In the genomic region with DNA sequence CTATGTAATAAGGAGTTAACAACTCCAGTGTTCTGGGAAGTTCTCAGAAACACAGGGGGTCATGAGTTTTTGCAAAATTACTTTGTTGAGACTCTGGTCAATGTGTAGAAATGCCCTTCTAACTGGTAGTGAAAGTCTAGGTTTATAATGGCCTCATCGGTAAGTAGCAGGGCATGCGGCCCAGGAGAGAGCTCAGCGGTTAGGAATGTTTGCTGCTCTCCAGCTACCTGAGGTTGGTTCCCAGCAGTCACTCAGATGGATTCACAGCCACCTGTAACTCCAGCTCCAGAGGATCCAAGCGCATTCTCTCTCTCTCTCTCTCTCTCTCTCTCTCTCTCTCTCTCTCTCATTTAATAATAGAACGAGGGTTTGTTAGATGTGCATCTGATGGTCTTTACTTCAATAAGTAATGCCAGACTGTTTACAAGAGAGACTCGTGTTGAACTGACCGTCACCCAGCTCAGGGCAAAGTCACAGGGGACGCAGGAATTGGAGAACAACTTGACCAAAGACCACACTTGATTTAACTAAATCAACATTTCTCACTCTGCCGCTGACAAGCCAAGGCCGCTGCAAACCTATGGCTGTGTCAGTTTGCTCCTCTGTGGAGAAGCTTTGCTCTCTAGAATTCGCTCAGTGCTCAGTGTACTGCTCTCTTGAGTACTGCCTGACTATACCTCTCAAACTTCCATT, we compare ENCODE assay signal across 18 mouse cellular contexts. TPM values are rescaled to one million over a fixed set of nuclear protein-coding genes. Genes with fewer than 3 reads are reported as not detected.
DNase-seq lines count a peak whose midpoint lies in the region; ATAC-seq and TF ChIP-seq lines count a peak whose summit lies in the region.
"Had no signal": no experiment of that assay in that cellular context is flagged by ENCODE, and none has a peak within 500 bp of the region (broad histone marks: within the 10 kb centered on the region; RNA-seq: fewer than 3 reads in every experiment).

No protein-coding gene starts in this region.

- H3K4me1 ChIP-seq in lung, embryonic 14.5 days (ENCODE audit: insufficient read depth): no peaks in the 10 kb centered on the region
- peaks cover 7% of the 10 kb centered on the region; the same call in 1 of the 2 replicates for H3K4me1 ChIP-seq in liver, embryonic 12.5 days
- H3K4me1 ChIP-seq in liver, embryonic 16.5 days (ENCODE audit: control insufficient read depth, low read depth, low read length): peaks cover 5% of the 10 kb centered on the region
- H3K4me1 ChIP-seq in midbrain, embryonic 15.5 days: 0 out of 2 replicates have a peak, but pooled peaks cover 2% of the 10 kb centered on the region
- H3K4me1 ChIP-seq: embryonic facial prominence, embryonic 13.5 days; hindbrain, embryonic 13.5 days had no signal

- intact Hi-C loops in gastrocnemius, adult 2 months (cut with DNase I): no loop called here

- H3K9ac ChIP-seq in lung, embryonic 14.5 days: no peak overlapping the region
- H3K9ac ChIP-seq in liver, embryonic 12.5 days: no peak overlapping the region
- no peak overlapping the region for H3K9ac ChIP-seq in liver, embryonic 16.5 days (ENCODE audit: low read depth, low read length)
- no peak overlapping the region for H3K9ac ChIP-seq in midbrain, embryonic 15.5 days
- H3K9ac ChIP-seq: embryonic facial prominence, embryonic 13.5 days; forebrain, embryonic 13.5 days; forebrain, postnatal 0 days; hindbrain, embryonic 13.5 days had no signal

- H3K27ac ChIP-seq in lung, embryonic 14.5 days (ENCODE audit: low read depth): no peak overlapping the region
- H3K27ac ChIP-seq in liver, embryonic 12.5 days: peak overlapping the region; percentile 18
- peak overlapping the region; percentile 73 for H3K27ac ChIP-seq in liver, embryonic 16.5 days (ENCODE audit: low read length)
- H3K27ac ChIP-seq in midbrain, embryonic 15.5 days: no peak overlapping the region
- H3K27ac ChIP-seq in gastrocnemius, adult 2 months: no peak overlapping the region
- H3K27ac ChIP-seq: embryonic facial prominence, embryonic 13.5 days; forebrain, embryonic 13.5 days; hindbrain, embryonic 13.5 days had no signal

- 59% methylated on average over 11 of the region's 11 CpGs for WGBS in lung, embryonic 14.5 days
- WGBS in liver, embryonic 12.5 days (ENCODE audit: insufficient replicate concordance): 75% methylated on average over 11 of the region's 11 CpGs
- 65% methylated on average over 11 of the region's 11 CpGs for WGBS in liver, embryonic 16.5 days (ENCODE audit: insufficient replicate concordance)
- WGBS in midbrain, embryonic 15.5 days: 92% methylated on average over 11 of the region's 11 CpGs

- ATAC-seq in lung, embryonic 14.5 days (ENCODE audit: insufficient read depth): no peak
- ATAC-seq in liver, embryonic 12.5 days: peak; percentile 57
- peak; percentile 80 for ATAC-seq in liver, embryonic 16.5 days (ENCODE audit: low read depth)
- ATAC-seq in midbrain, embryonic 15.5 days (replicated peaks): no peak
- ATAC-seq: forebrain, embryonic 13.5 days; forebrain, postnatal 0 days had no signal

- H3K4me2 ChIP-seq in lung, embryonic 14.5 days: no peak overlapping the region
- no peak overlapping the region for H3K4me2 ChIP-seq in liver, embryonic 12.5 days
- H3K4me2 ChIP-seq in liver, embryonic 16.5 days (ENCODE audit: low read depth, low read length): no peak overlapping the region
- H3K4me2 ChIP-seq in midbrain, embryonic 15.5 days: no peak overlapping the region
- H3K4me2 ChIP-seq: embryonic facial prominence, embryonic 13.5 days; forebrain, embryonic 13.5 days; hindbrain, embryonic 13.5 days had no signal

- H3K9me3 ChIP-seq in lung, embryonic 14.5 days (ENCODE audit: low read depth, low read length): no peaks in the 10 kb centered on the region
- H3K9me3 ChIP-seq in liver, embryonic 12.5 days (replicated peaks): no peaks in the 10 kb centered on the region
- no peaks in the 10 kb centered on the region for H3K9me3 ChIP-seq in liver, embryonic 16.5 days (replicated peaks; ENCODE audit: control insufficient read depth, low read length)
- H3K9me3 ChIP-seq in midbrain, embryonic 15.5 days: no peaks in the 10 kb centered on the region
- H3K9me3 ChIP-seq: embryonic facial prominence, embryonic 13.5 days; forebrain, embryonic 13.5 days; hindbrain, embryonic 13.5 days had no signal

- TF ChIP-seq CTCF in lung, embryonic 14.5 days (IDR thresholded peaks at IDR 0.05; ENCODE audit: low read depth): no peak
- no peak for TF ChIP-seq CTCF in gastrocnemius, adult 2 months (IDR thresholded peaks at IDR 0.05)

- H3K36me3 ChIP-seq in lung, embryonic 14.5 days (ENCODE audit: insufficient read depth): no peaks in the 10 kb centered on the region
- H3K36me3 ChIP-seq in liver, embryonic 12.5 days: no peaks in the 10 kb centered on the region
- no peaks in the 10 kb centered on the region for H3K36me3 ChIP-seq in liver, embryonic 16.5 days (ENCODE audit: control insufficient read depth, insufficient read depth)
- no peaks in the 10 kb centered on the region for H3K36me3 ChIP-seq in midbrain, embryonic 15.5 days (replicated peaks)
- H3K36me3 ChIP-seq: embryonic facial prominence, embryonic 13.5 days; hindbrain, embryonic 13.5 days had no signal

- no peaks in the 10 kb centered on the region for H3K27me3 ChIP-seq in lung, embryonic 14.5 days (ENCODE audit: insufficient read depth, low read length)
- no peaks in the 10 kb centered on the region for H3K27me3 ChIP-seq in liver, embryonic 12.5 days (replicated peaks)
- H3K27me3 ChIP-seq in liver, embryonic 16.5 days (ENCODE audit: control insufficient read depth, insufficient read depth, low read depth, low read length): no peaks in the 10 kb centered on the region
- no peaks in the 10 kb centered on the region for H3K27me3 ChIP-seq in midbrain, embryonic 15.5 days (replicated peaks)
- H3K27me3 ChIP-seq: embryonic facial prominence, embryonic 13.5 days; forebrain, embryonic 13.5 days; hindbrain, embryonic 13.5 days had no signal

- no peak overlapping the region for H3K4me3 ChIP-seq in lung, embryonic 14.5 days (ENCODE audit: low read depth, low read length)
- H3K4me3 ChIP-seq in liver, embryonic 12.5 days: no peak overlapping the region
- H3K4me3 ChIP-seq in liver, embryonic 16.5 days (ENCODE audit: low read depth, low read length): no peak overlapping the region
- no peak overlapping the region for H3K4me3 ChIP-seq in midbrain, embryonic 15.5 days
- H3K4me3 ChIP-seq in gastrocnemius, adult 2 months: no peak overlapping the region
- H3K4me3 ChIP-seq: embryonic facial prominence, embryonic 13.5 days; forebrain, embryonic 13.5 days; hindbrain, embryonic 13.5 days had no signal

- peak; percentile 35 for DNase-seq in lung, embryonic 14.5 days
- DNase-seq in lung, postnatal 36 days: no peak
- peak; percentile 40 for DNase-seq in liver
- no peak for DNase-seq in cerebellum, adult 8-10 months
- no peak for DNase-seq in gastrocnemius, adult 2 months
- DNase-seq: adrenal gland, postnatal 10 days; cerebellum, adult 11 months; cerebellum, adult 9-11 months; cerebellum, postnatal 36 days; forebrain, postnatal 0 days; gastrocnemius, postnatal 25 days; heart, postnatal 10 days had no signal

RNA-seq across cellular contexts. Expression of gene Zfp281, which starts 9.8 kb away (rescaled TPM):
- polyA plus RNA-seq in lung, embryonic 14.5 days (2014; fragmentation: Nextera tagmentation; extraction: Ambion mirVana): 26.7 and 27.5 TPM in 2 replicates
- polyA plus RNA-seq in liver, embryonic 12.5 days (2016; fragmentation: Nextera tagmentation; extraction: Ambion mirVana): 11.9 and 12.3 TPM in 2 replicates
- polyA plus RNA-seq in liver, embryonic 16.5 days (2015; fragmentation: Nextera tagmentation; extraction: Ambion mirVana): 6.4 TPM in 2 replicates
- polyA plus RNA-seq in midbrain, embryonic 15.5 days (2015; fragmentation: Nextera tagmentation; extraction: Ambion mirVana): 23.9 TPM in 2 replicates
- total RNA-seq in gastrocnemius, adult 2 months (2021): 10 to 100 TPM; 10.1 to 15.0 TPM

Comparison
In these comparisons a context has a peak if more than half of its experiments do, and no peak if none do; other contexts are left out.
1. DNase-seq: peak in lung, embryonic 14.5 days (single experiment) and liver (single experiment); none in lung, postnatal 36 days (single experiment), cerebellum, adult 8-10 months (single experiment) and gastrocnemius, adult 2 months (single experiment).
2. ATAC-seq: peak in liver, embryonic 12.5 days (single experiment) and liver, embryonic 16.5 days (single experiment); none in lung, embryonic 14.5 days (single experiment) and midbrain, embryonic 15.5 days (single experiment).
3. H3K27ac ChIP-seq: peak in liver, embryonic 12.5 days (single experiment) and liver, embryonic 16.5 days (single experiment); none in lung, embryonic 14.5 days (single experiment), midbrain, embryonic 15.5 days (single experiment) and gastrocnemius, adult 2 months (single experiment).